Mouse (Mus musculus): ENCODE results near the gene Wnt5a.

DNA sequence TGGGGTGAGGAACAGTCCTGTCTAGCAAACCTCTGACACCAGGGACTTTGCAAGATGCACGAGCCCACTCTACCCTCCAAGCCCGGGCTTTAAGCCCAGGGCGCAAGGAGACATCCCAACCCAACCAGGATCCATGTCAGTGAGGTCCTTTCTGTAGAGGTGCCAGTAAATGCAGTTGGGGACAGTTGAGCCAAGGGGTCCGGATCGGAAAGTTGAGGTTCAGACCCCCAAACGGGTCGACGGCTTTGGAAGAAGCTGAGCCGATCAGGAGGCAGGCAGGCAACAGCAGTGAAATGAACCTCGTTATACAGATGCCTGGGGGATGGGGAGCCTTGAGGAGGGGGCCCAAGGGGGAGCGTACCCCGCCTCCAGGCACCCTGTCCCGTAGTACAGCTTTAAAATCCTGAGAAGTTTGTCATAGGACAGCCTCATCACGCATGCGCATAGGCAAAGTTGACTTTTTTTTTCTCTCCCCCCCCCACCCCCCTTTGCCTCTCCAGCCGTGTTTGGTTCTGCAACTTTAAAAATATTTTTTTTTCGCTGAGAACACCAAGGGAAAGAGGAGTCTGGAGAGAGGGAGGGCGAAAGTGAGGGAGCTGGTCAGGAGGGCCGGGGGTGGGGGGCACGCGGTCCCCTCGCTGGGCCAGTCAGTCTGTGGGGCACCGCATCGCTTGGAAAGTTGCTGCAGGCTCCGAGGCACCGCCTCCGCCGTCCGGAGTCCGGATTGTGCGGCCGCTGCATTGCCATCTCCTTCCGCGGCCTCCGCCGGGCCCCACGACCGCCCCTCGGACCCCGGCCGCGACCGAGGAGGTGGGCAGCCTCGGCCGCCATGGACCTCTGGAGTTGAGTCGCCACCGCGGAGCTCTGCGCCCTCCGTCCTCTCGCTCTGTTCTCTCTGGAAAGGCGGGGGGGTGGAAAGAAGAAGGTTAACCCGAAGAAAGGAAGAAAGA, at the start of gene Wnt5a:
- TF ChIP-seq CTCF (IDR thresholded peaks at IDR 0.05; ENCODE audit: borderline replicate concordance, extremely low read depth, insufficient read depth, insufficient read length), result no peak
- TF ChIP-seq POLR2A (IDR thresholded peaks at IDR 0.05; ENCODE audit: borderline replicate concordance, extremely low read depth, insufficient read depth, insufficient read length, poor library complexity, severe bottlenecking), result no peak

All from brain, embryonic 14.5 days (tissue).